Mouse (Mus musculus): ENCODE measurements at regions not wholly inside any gene's neighbourhood (a gene's known extent, or its start where the extent isn't known, plus 50 kb on each side); places are given as distances from the start of the nearest gene placed in this dataset.

DNA sequence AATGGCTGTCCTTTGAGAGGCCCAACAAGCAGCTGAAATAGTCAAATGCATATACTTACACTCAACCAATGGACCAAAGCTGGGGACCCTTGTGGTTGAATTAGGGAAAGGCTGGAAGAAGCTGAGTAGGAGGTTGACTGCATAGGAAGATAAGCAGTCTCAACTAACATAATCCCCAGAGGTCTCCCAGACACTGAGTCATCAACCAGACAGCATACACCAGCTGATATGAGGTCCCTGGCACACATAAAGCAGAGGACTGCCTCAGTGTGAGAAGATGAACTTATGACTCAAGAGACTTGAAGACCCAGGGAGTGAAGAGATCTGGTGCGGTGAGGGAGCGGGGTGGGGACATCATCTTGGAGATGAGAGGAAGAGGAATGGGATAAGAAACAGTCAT is 863.8 kb downstream of the Nap1l3 start:
- no peak for DNase-seq
- intact Hi-C loops (cut with DNase I) = no loop called here

DNA sequence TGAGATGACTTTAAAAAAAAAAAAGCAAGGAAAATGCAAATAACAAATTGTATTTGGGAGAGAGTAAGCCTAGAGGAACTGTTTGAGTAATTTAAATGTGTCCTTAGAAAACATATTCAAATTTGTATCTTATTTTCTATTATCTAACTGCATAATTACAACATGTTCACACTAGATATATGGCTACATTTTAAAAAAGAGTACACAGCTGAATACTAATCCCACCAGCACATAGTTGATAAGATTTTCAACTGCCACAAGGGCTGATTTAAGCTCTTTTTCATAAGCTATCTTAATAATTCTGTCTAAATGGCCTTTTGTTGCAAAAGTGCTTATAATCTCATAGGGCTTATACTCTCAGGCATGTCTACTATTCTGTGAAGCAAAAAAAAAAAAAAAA is 877.4 kb downstream of the Nap1l3 start:
- intact Hi-C loops (cut with DNase I) = no loop called here

DNA sequence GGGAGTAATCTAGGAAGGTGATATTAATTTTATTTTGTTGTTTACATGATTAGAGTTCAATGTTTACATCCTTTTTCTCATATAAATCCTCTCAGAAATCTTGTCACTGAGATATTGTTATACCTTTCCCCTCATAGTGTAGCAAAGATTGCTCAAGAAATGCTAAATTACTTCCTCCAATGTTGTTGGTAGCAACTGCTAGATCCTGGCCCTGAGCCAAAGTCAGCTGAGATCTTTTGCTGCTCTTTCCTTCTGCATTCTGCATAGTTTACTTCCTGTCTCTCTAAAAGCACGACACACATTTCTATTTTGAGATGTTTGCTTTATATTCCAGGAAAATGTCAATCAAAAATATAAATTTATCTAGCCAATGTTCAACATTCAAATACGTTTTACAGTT is 899.5 kb downstream of the Nap1l3 start:
- intact Hi-C loops (cut with DNase I) = no loop called here
- DNase-seq = peak in 1 of 2 experiments; percentile 9

More for the DNA sequence above, 877.4 kb downstream of the Nap1l3 start:
- no peak for DNase-seq

DNA sequence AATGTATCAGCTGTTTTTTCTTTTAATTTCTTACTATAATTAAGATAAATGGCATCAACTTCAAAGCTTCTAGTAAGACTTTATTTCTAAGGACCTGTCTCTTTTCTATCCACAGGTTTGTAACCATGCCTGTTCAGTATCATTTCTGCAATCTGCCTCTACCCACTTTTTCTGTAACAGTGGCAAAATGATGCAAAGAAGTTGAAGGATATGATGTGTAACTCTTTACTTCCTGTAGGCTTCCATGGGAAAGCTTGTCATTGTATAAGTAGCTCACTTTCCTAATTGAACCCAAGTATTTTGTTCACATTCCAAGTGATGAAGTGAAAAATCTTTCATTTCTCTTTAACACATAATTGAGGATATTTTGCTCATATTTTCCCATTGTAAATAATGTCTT is 900.0 kb downstream of the Nap1l3 start:
- DNase-seq = no peak
- intact Hi-C loops (cut with DNase I) = no loop called here

DNA sequence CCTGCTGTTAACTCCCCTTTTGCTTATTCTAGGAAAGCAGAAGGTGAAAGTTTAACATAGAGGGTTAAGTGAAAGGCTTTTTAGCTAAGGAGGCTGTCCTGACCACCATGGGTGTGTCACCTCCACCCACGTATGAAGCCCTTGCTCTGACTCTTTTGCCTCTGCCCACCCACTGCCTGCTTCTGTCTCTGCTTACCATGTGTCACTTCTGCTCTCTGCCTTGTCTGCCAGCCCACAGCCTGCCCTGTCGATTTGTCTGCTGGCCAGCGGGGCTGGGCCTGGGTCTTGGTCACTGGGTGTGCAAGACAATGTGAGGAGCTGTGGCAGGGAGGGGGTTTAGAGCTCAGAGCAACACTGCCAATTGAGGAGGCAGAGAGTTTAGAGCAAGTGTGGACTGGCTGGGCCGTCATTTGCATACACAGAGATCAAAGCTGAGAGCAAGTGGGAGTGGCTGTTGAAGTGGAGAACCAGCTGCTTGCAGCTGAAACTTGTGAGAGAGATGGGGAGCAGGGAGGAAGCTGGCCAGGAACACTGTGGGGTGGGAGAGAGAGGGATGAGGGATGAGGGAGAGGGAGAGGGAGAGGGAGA is 917.7 kb downstream of the Nap1l3 start:
- intact Hi-C loops (cut with DNase I) = no loop called here
- DNase-seq = peak; percentile 1 to 2

DNA sequence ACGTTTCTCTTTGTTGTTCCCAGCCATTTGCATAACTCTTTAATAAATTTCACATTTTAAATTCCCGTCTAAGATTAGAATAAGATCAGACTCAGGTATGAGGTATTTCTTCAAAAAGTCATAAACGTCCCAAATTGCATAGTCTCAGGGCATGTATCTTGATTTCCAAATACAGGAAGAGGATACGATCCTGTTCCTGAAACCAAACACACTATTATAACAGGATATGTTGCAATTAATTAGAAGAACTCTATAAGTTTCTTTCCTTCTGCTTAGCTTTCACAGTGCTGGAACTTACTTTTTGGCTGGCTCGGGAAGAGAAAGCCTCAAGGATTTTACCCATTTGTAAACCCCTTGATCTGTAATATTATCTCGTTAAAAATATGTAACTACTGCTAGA is 968.1 kb downstream of the Nap1l3 start:
- intact Hi-C loops (cut with DNase I) = no loop called here
- no peak for DNase-seq
